Mouse (Mus musculus): ENCODE results near the gene Mras.

The Mras gene

GRCm38 (mm10) chr9:99437031-99437764 is at the start of gene Mras:
TSS of gene Mras (minus strand) at chr9:99437381.
- no peak for DNase-seq (ENCODE audit: low spot score in 2 of 2)

- no peak for DNase-seq (ENCODE audit: low spot score in 2 of 2)
These were observed 48.0 kb upstream of the Mras start for GRCm38 (mm10) chr9:99485144-99485543.

- DNase-seq (ENCODE audit: low spot score in 2 of 2), result no peak
These were observed 47.5 kb upstream of the Mras start for GRCm38 (mm10) chr9:99484632-99485031.

- DNase-seq (ENCODE audit: low spot score in 2 of 2), result no peak
These were observed 46.0 kb upstream of the Mras start for GRCm38 (mm10) chr9:99483191-99483590.

GRCm38 (mm10) chr9:99480764-99481163 is 43.6 kb upstream of the Mras start:
- DNase-seq (ENCODE audit: low spot score in 2 of 2), result no peak

- no peak for DNase-seq (ENCODE audit: low spot score in 2 of 2)
These were observed 42.1 kb upstream of the Mras start for GRCm38 (mm10) chr9:99479181-99479711.

- DNase-seq (ENCODE audit: low spot score in 2 of 2), result no peak
These were observed 34.2 kb upstream of the Mras start for GRCm38 (mm10) chr9:99471334-99471733.

GRCm38 (mm10) chr9:99470347-99471092 is 33.3 kb upstream of the Mras start:
- no peak for DNase-seq (ENCODE audit: low spot score in 2 of 2)

- no peak for DNase-seq (ENCODE audit: low spot score in 2 of 2)
These were observed 32.6 kb upstream of the Mras start for GRCm38 (mm10) chr9:99469681-99470273.

GRCm38 (mm10) chr9:99468572-99468971 is 31.4 kb upstream of the Mras start:
- no peak for DNase-seq (ENCODE audit: low spot score in 2 of 2)

GRCm38 (mm10) chr9:99464876-99465275 is 27.7 kb upstream of the Mras start:
- no peak for DNase-seq (ENCODE audit: low spot score in 2 of 2)

- no peak for DNase-seq (ENCODE audit: low spot score in 2 of 2)
These were observed 22.5 kb upstream of the Mras start for GRCm38 (mm10) chr9:99459730-99460129.

GRCm38 (mm10) chr9:99458529-99459208 is 21.5 kb upstream of the Mras start:
- peak; percentile 60 to 84 for DNase-seq (ENCODE audit: low spot score in 2 of 2)

- DNase-seq (ENCODE audit: low spot score in 2 of 2), result no peak
These were observed 17.0 kb upstream of the Mras start for GRCm38 (mm10) chr9:99454211-99454610.

GRCm38 (mm10) chr9:99451161-99451560 is 14.0 kb upstream of the Mras start, which contains the start of gene Nme9:
TSS of gene Nme9 (plus strand) at chr9:99451475.
- DNase-seq (ENCODE audit: low spot score in 2 of 2), result no peak

- DNase-seq (ENCODE audit: low spot score in 2 of 2), result no peak
These were observed 12.9 kb upstream of the Mras start for GRCm38 (mm10) chr9:99449886-99450647.

GRCm38 (mm10) chr9:99447323-99447722 is 10.1 kb upstream of the Mras start:
- no peak for DNase-seq (ENCODE audit: low spot score in 2 of 2)

- no peak for DNase-seq (ENCODE audit: low spot score in 2 of 2)
These were observed 9.1 kb upstream of the Mras start for GRCm38 (mm10) chr9:99446259-99446658.

GRCm38 (mm10) chr9:99444590-99445178 is 7.5 kb upstream of the Mras start:
- no peak for DNase-seq (ENCODE audit: low spot score in 2 of 2)

- DNase-seq (ENCODE audit: low spot score in 2 of 2), result no peak
These were observed 4.7 kb upstream of the Mras start for GRCm38 (mm10) chr9:99441647-99442433.
